Comparison of ENCODE assay signal across 7 mouse cellular contexts in genomic region chr10:4389036-4389435, GRCm38 (mm10). TPM values are rescaled to one million over a fixed set of nuclear protein-coding genes. Genes with fewer than 3 reads are reported as not detected.
DNase-seq lines count a peak whose midpoint lies in the region; ATAC-seq lines count a peak whose summit lies in the region.

No protein-coding gene starts in this region.

- H3K4me1 ChIP-seq in lung, embryonic 16.5 days (replicated peaks; ENCODE audit: control insufficient read depth, insufficient read depth, low read length): peaks cover 29% of the 10 kb centered on the region
- H3K4me1 ChIP-seq in embryonic facial prominence, embryonic 14.5 days (ENCODE audit: control insufficient read depth, insufficient read depth, low read length): peaks cover 21% of the 10 kb centered on the region
- peaks cover 32% of the 10 kb centered on the region for H3K4me1 ChIP-seq in limb, embryonic 13.5 days
- peaks cover 25% of the 10 kb centered on the region for H3K4me1 ChIP-seq in stomach, embryonic 15.5 days

- no peak overlapping the region for H3K27ac ChIP-seq in lung, embryonic 16.5 days (ENCODE audit: low read length)
- no peak overlapping the region for H3K27ac ChIP-seq in embryonic facial prominence, embryonic 14.5 days (replicated peaks; ENCODE audit: low read depth, low read length)
- H3K27ac ChIP-seq in limb, embryonic 13.5 days: no peak overlapping the region
- no peak overlapping the region for H3K27ac ChIP-seq in stomach, embryonic 15.5 days

- no peaks in the 10 kb centered on the region for H3K9me3 ChIP-seq in lung, embryonic 16.5 days (ENCODE audit: control insufficient read depth, low read length)
- H3K9me3 ChIP-seq in embryonic facial prominence, embryonic 14.5 days (ENCODE audit: control insufficient read depth, low read length): no peaks in the 10 kb centered on the region
- H3K9me3 ChIP-seq in limb, embryonic 13.5 days: no peaks in the 10 kb centered on the region
- H3K9me3 ChIP-seq in stomach, embryonic 15.5 days: no peaks in the 10 kb centered on the region

- H3K4me2 ChIP-seq in lung, embryonic 16.5 days (ENCODE audit: low read depth, low read length): peak overlapping the region; percentile 64
- H3K4me2 ChIP-seq in embryonic facial prominence, embryonic 14.5 days (ENCODE audit: low read depth, low read length): peak overlapping the region; percentile 71
- H3K4me2 ChIP-seq in limb, embryonic 13.5 days (replicated peaks): peak overlapping the region; percentile 93
- peak overlapping the region; percentile 81 for H3K4me2 ChIP-seq in stomach, embryonic 15.5 days

- 5% methylated on average over 10 of the region's 10 CpGs for WGBS in lung, embryonic 16.5 days
- WGBS in embryonic facial prominence, embryonic 14.5 days: 19% methylated on average over 10 of the region's 10 CpGs
- 11% methylated on average over 10 of the region's 10 CpGs for WGBS in limb, embryonic 13.5 days
- 9% methylated on average over 10 of the region's 10 CpGs for whole genome bisulfite sequencing in stomach, embryonic 15.5 days

- H3K27me3 ChIP-seq in lung, embryonic 16.5 days (ENCODE audit: control insufficient read depth, insufficient read depth, low read depth, low read length): no peaks in the 10 kb centered on the region
- H3K27me3 ChIP-seq in embryonic facial prominence, embryonic 14.5 days (replicated peaks; ENCODE audit: control insufficient read depth, insufficient read depth, low read length): no peaks in the 10 kb centered on the region
- H3K27me3 ChIP-seq in limb, embryonic 13.5 days: no peaks in the 10 kb centered on the region
- no peaks in the 10 kb centered on the region for H3K27me3 ChIP-seq in stomach, embryonic 15.5 days (replicated peaks)

- peak overlapping the region; percentile 93 for H3K9ac ChIP-seq in lung, embryonic 16.5 days (ENCODE audit: low read length)
- peak overlapping the region; percentile 99 for H3K9ac ChIP-seq in embryonic facial prominence, embryonic 14.5 days (ENCODE audit: low read depth, low read length)
- peak overlapping the region; percentile 99 for H3K9ac ChIP-seq in limb, embryonic 13.5 days
- H3K9ac ChIP-seq in stomach, embryonic 15.5 days: no peak overlapping the region

- H3K4me3 ChIP-seq in lung, embryonic 16.5 days (ENCODE audit: low read length): peak overlapping the region; percentile 79
- peak overlapping the region; percentile 97 for H3K4me3 ChIP-seq in embryonic facial prominence, embryonic 14.5 days (ENCODE audit: low read depth, low read length)
- H3K4me3 ChIP-seq in limb, embryonic 13.5 days: peak overlapping the region; percentile 97
- H3K4me3 ChIP-seq in stomach, embryonic 15.5 days (replicated peaks): peak overlapping the region; percentile 93

- ATAC-seq in lung, embryonic 16.5 days (ENCODE audit: low read depth): no peak
- ATAC-seq in embryonic facial prominence, embryonic 14.5 days (ENCODE audit: low read depth): no peak
- no peak for ATAC-seq in limb, embryonic 13.5 days (ENCODE audit: low FRiP score, low read depth)
- no peak for ATAC-seq in stomach, embryonic 15.5 days (ENCODE audit: insufficient read depth, low FRiP score, low read depth)

- no peak for DNase-seq in lung, postnatal 25 days (ENCODE audit: low spot score)
- DNase-seq in embryonic facial prominence, embryonic 14.5 days (ENCODE audit: low spot score): no peak
- DNase-seq in cerebellum, postnatal 25 days: no peak
- DNase-seq in layer of hippocampus, postnatal 25 days (ENCODE audit: extremely low spot score in 1 of 2, low spot score in 1 of 2): no peak

- peaks cover 8% of the 10 kb centered on the region for H3K36me3 ChIP-seq in lung, embryonic 16.5 days (ENCODE audit: control insufficient read depth, insufficient read depth, low read length)
- H3K36me3 ChIP-seq in embryonic facial prominence, embryonic 14.5 days (ENCODE audit: control insufficient read depth, insufficient read depth, low read length): peaks cover 19% of the 10 kb centered on the region
- H3K36me3 ChIP-seq in limb, embryonic 13.5 days: peaks cover 11% of the 10 kb centered on the region
- H3K36me3 ChIP-seq in stomach, embryonic 15.5 days: no peaks in the 10 kb centered on the region

RNA-seq across cellular contexts. Expression of gene Zbtb2, which starts 1.1 kb away (rescaled TPM):
- 14.1 and 16.4 TPM in 2 replicates for polyA plus RNA-seq in lung, embryonic 16.5 days (2015; fragmentation: Nextera tagmentation; extraction: Ambion mirVana)
- 13.7 and 14.4 TPM in 2 replicates for polyA plus RNA-seq in embryonic facial prominence, embryonic 14.5 days (2014; fragmentation: Nextera tagmentation; extraction: Ambion mirVana)
- 14.6 and 16.4 TPM in 2 replicates for polyA plus RNA-seq in limb, embryonic 13.5 days (2015; fragmentation: Nextera tagmentation; extraction: Ambion mirVana)
- 10.5 and 12.3 TPM in 2 replicates for polyA plus RNA-seq in stomach, embryonic 15.5 days (2015; fragmentation: Nextera tagmentation; extraction: Ambion mirVana)
- total RNA-seq in layer of hippocampus, postnatal 25 days (2021): 10 to 100 TPM; 11.4 to 12.1 TPM

RNA-seq across cellular contexts. Expression of gene Rmnd1, which starts 43.2 kb away (rescaled TPM):
- polyA plus RNA-seq in lung, embryonic 16.5 days (2015; fragmentation: Nextera tagmentation; extraction: Ambion mirVana): 39.1 and 44.8 TPM in 2 replicates
- 46.8 and 53.2 TPM in 2 replicates for polyA plus RNA-seq in embryonic facial prominence, embryonic 14.5 days (2014; fragmentation: Nextera tagmentation; extraction: Ambion mirVana)
- 52.3 and 54.8 TPM in 2 replicates for polyA plus RNA-seq in limb, embryonic 13.5 days (2015; fragmentation: Nextera tagmentation; extraction: Ambion mirVana)
- polyA plus RNA-seq in stomach, embryonic 15.5 days (2015; fragmentation: Nextera tagmentation; extraction: Ambion mirVana): 41.6 and 46.8 TPM in 2 replicates
- total RNA-seq in layer of hippocampus, postnatal 25 days (2021): 10 to 100 TPM; 30.1 to 43.7 TPM

RNA-seq across cellular contexts. Expression of gene Armt1, which starts 43.2 kb away (rescaled TPM):
- polyA plus RNA-seq in lung, embryonic 16.5 days (2015; fragmentation: Nextera tagmentation; extraction: Ambion mirVana): 19.5 and 22.3 TPM in 2 replicates
- 15.6 and 16.2 TPM in 2 replicates for polyA plus RNA-seq in embryonic facial prominence, embryonic 14.5 days (2014; fragmentation: Nextera tagmentation; extraction: Ambion mirVana)
- 21.6 and 22.2 TPM in 2 replicates for polyA plus RNA-seq in limb, embryonic 13.5 days (2015; fragmentation: Nextera tagmentation; extraction: Ambion mirVana)
- polyA plus RNA-seq in stomach, embryonic 15.5 days (2015; fragmentation: Nextera tagmentation; extraction: Ambion mirVana): 17.4 and 18.7 TPM in 2 replicates
- total RNA-seq in layer of hippocampus, postnatal 25 days (2021): 10 to 100 TPM; 19.6 to 23.8 TPM
